Mouse (Mus musculus): ENCODE measurements around the gene Egfem1.

Egfem1 gene

DNA sequence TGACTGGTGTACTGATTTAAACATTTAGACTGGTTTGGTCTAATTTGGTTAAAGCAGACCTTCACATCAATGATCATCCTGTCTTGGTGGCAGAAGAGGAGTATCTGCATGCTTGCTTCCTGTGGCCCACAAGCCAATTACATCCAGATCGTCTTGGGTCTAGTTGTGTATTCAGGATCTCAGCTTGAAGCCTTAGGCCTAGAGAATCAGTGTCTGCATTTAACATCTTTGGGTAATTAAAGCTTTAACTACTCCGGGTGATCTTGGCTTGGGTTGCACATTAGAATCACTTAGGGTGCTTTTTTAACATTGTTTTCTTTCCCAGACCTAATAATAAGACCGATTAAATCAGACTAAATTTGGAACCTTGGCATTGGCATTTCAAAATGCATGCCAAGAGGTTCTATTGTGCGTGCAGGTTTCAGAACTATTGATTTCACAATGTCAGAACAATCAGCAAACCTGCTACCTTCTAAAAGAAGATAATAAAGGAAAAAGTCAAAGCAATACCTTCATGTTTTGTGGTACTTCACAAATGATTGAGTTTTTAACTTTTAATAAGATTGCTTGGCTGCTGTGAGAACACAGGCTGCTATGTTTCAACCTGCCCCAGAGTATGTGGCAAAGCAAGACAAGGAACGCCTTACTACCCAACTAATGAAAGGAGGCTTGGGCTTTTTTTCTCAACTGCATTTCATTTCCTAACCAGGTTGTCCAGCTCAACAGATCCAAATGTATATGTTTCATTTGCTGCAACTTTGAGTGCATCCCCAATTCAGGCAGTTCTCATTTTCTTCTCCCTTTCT lies 496.4 kb downstream of the Egfem1 start:
- DNase-seq (ENCODE audit: low read depth, low spot score) = no peak

- no peak for DNase-seq (ENCODE audit: low read depth, low spot score)
These were observed 500.9 kb downstream of the Egfem1 start for GRCm38 (mm10) chr3:29582749-29583148.

- DNase-seq (ENCODE audit: low read depth, low spot score) = no peak
These were observed 520.3 kb downstream of the Egfem1 start for GRCm38 (mm10) chr3:29602140-29602539.

- no peak for DNase-seq (ENCODE audit: low read depth, low spot score)
These were observed 526.9 kb downstream of the Egfem1 start for GRCm38 (mm10) chr3:29608713-29609112.

- DNase-seq (ENCODE audit: low read depth, low spot score) = no peak
These were observed 527.4 kb downstream of the Egfem1 start for GRCm38 (mm10) chr3:29609174-29609573.

- DNase-seq (ENCODE audit: low read depth, low spot score) = no peak
These were observed 537.8 kb downstream of the Egfem1 start for GRCm38 (mm10) chr3:29619586-29619985.

DNA sequence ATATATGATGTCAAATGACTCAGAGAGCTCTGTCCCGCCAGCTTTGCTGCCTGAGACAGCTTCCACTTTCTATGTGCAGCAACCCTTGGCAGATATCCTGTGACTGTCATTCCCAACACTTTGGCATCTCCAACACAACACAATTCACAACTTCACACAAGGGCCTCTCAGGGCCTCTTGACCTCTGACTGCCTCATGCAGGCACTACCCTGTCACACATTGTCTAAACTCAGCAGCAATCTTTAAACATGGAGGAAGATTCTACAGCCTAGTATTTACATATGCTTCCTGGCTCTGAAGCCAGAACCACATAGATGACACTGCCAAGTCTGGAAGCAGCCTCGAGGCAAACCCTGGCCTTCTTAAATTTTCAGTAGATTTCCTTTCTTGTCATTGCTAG lies 558.0 kb downstream of the Egfem1 start:
- DNase-seq (ENCODE audit: low read depth, low spot score) = no peak

GRCm38 (mm10) chr3:29666796-29667195 lies 585.0 kb downstream of the Egfem1 start:
- no peak for DNase-seq (ENCODE audit: low read depth, low spot score)

GRCm38 (mm10) chr3:29689367-29690285 lies 607.8 kb downstream of the Egfem1 start:
- peak; percentile 47 for DNase-seq (ENCODE audit: low read depth, low spot score)

- no peak for DNase-seq (ENCODE audit: low read depth, low spot score)
These were observed 619.3 kb downstream of the Egfem1 start for GRCm38 (mm10) chr3:29701126-29701525.

- no peak for DNase-seq (ENCODE audit: low read depth, low spot score)
These were observed 625.0 kb downstream of the Egfem1 start for GRCm38 (mm10) chr3:29706816-29707215.

GRCm38 (mm10) chr3:29707467-29707866 lies 625.6 kb downstream of the Egfem1 start:
- no peak for DNase-seq (ENCODE audit: low read depth, low spot score)

DNA sequence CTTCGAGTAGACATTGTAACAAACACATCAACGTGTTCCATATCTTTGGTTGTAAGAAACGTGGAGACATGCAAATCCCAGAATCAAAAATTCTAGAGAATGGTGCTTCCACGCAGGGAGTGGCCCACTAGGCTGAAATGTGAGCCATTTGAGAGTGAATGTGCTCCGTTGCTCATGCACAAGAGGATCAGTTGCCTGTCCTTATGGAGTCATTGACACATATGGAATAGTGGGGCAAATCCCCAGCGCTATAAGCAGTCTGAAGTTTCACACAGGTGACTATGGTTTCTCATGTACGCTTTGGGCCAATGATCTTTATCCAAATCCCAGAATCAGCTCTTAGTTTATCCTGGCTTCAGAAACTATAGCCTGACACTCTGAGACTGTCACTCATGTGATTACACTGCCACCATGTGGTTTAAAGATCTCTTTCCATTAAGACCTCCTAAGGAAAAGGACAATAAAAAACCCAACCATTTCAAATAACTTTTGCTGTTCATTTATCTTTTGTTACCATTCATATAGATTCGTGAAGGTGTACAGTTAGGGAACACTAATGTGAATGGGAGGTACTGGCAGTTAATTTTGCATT lies 644.6 kb downstream of the Egfem1 start:
- peak; percentile 61 for DNase-seq (ENCODE audit: low read depth, low spot score)

- peak; percentile 53 for DNase-seq (ENCODE audit: low read depth, low spot score)
These were observed 648.4 kb downstream of the Egfem1 start for GRCm38 (mm10) chr3:29730062-29730760.

DNA sequence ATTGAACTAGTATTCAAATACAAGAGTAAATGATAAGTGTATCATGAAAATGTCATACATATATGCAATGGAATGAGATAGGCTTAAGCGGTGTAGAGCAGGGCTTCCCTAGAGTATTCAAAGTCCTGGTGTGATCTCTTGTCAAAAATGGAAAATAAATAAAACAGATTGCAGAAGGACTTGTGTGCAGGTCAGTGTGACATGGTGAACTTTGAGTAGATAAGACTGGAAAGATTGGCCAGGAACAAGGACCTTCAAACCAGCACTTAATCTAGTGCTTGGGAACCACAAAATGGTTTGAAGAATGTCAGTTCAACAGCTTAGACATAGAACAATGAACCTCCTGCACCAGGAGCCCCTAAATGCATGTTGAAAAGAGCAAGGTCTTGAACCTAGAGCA lies 649.7 kb downstream of the Egfem1 start:
- no peak for DNase-seq (ENCODE audit: low read depth, low spot score)

- DNase-seq (ENCODE audit: low read depth, low spot score) = no peak
These were observed 650.8 kb downstream of the Egfem1 start for GRCm38 (mm10) chr3:29732626-29733025.

DNA sequence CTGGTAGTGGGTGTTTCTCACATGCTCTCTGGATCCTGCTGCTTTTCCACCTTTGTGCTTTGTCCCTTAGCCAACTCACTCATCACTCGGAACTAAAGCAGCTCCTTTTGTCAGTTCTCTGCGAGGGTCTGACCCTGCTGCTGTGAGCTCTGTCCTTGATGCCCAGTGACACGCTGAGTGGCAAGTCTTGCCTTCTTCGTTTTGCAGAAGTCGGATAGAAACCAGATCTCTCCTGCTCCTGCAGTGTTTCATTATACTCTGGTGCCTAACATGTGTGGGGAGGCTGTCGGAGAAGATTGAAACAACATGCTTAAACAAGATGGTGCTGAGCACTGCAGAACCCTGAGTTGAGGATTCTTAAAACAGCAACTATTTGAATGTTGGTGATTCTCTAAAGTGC lies 652.4 kb downstream of the Egfem1 start:
- DNase-seq (ENCODE audit: low read depth, low spot score) = peak; percentile 57

GRCm38 (mm10) chr3:29739292-29739691 lies 657.5 kb downstream of the Egfem1 start:
- DNase-seq (ENCODE audit: low read depth, low spot score) = peak; percentile 56

Data from forelimb bud, embryonic 11.5 days (tissue).